ENCODE assay signal across 7 mouse cellular contexts in genomic region chr17:56409759-56410158, GRCm38 (mm10).
DNase-seq lines count a peak whose midpoint lies in the region; ATAC-seq and TF ChIP-seq lines count a peak whose summit lies in the region.

No protein-coding gene starts in this region.

- TF ChIP-seq CTCF in left cerebral cortex, adult 2 months (IDR thresholded peaks at IDR 0.05), result no peak
- TF ChIP-seq CTCF in hindbrain, postnatal 0 days (IDR thresholded peaks at IDR 0.05; ENCODE audit: low read depth), result no peak

- WGBS in forebrain, embryonic 13.5 days, result 35% methylated on average over 8 of the region's 8 CpGs
- 38% methylated on average over 8 of the region's 8 CpGs for WGBS in hindbrain, postnatal 0 days
- 33% methylated on average over 8 of the region's 8 CpGs for WGBS in midbrain, embryonic 16.5 days

- H3K9me3 ChIP-seq in forebrain, embryonic 13.5 days (replicated peaks), result no peaks in the 10 kb centered on the region
- H3K9me3 ChIP-seq in hindbrain, postnatal 0 days (ENCODE audit: low read length), result no peaks in the 10 kb centered on the region
- H3K9me3 ChIP-seq in midbrain, embryonic 16.5 days (replicated peaks; ENCODE audit: control insufficient read depth, low read length, poor library complexity, severe bottlenecking), result no peaks in the 10 kb centered on the region

- peak overlapping the region; percentile 30; the same call in 1 of the 2 replicates for H3K9ac ChIP-seq in forebrain, embryonic 13.5 days
- 0 out of 2 replicates have a peak overlapping the region, but pooled peaks have one; percentile 17 for H3K9ac ChIP-seq in hindbrain, postnatal 0 days (replicated peaks; ENCODE audit: low read length)
- no peak overlapping the region for H3K9ac ChIP-seq in midbrain, embryonic 16.5 days (ENCODE audit: low read depth, low read length)

- H3K4me1 ChIP-seq in forebrain, embryonic 13.5 days, result peaks cover 35% of the 10 kb centered on the region
- H3K4me1 ChIP-seq in hindbrain, postnatal 0 days (ENCODE audit: insufficient read depth, low read length), result peaks cover 7% of the 10 kb centered on the region; the same call in 1 of the 2 replicates
- peaks cover 29% of the 10 kb centered on the region for H3K4me1 ChIP-seq in midbrain, embryonic 16.5 days (ENCODE audit: control insufficient read depth, insufficient read depth, low read length)

- H3K4me3 ChIP-seq in left cerebral cortex, adult 2 months, result no peak overlapping the region
- H3K4me3 ChIP-seq in forebrain, embryonic 13.5 days, result no peak overlapping the region
- H3K4me3 ChIP-seq in hindbrain, postnatal 0 days (ENCODE audit: low read length), result no peak overlapping the region
- H3K4me3 ChIP-seq in midbrain, embryonic 16.5 days (ENCODE audit: low read depth, low read length), result no peak overlapping the region

- DNase-seq in left cerebral cortex, adult 2 months (ENCODE audit: extremely low spot score in 1 of 2, low spot score in 2 of 2), result no peak
- DNase-seq in left cerebral cortex, postnatal 25 days (ENCODE audit: low spot score in 2 of 2), result no peak
- no peak for DNase-seq in hindbrain, postnatal 0 days (ENCODE audit: low spot score)
- DNase-seq in layer of hippocampus, postnatal 10 days (ENCODE audit: low spot score in 2 of 2), result no peak
- no peak for DNase-seq in layer of hippocampus, postnatal 25 days (ENCODE audit: extremely low spot score in 1 of 2, low spot score in 1 of 2)

- ATAC-seq in forebrain, embryonic 13.5 days, result no peak
- ATAC-seq in hindbrain, postnatal 0 days, result peak; percentile 19; the same call in 1 of the 2 replicates
- peak; percentile 11; the same call in 1 of the 2 replicates for ATAC-seq in midbrain, embryonic 16.5 days

- H3K4me2 ChIP-seq in forebrain, embryonic 13.5 days, result no peak overlapping the region
- H3K4me2 ChIP-seq in hindbrain, postnatal 0 days (ENCODE audit: low read depth, low read length), result no peak overlapping the region
- no peak overlapping the region for H3K4me2 ChIP-seq in midbrain, embryonic 16.5 days (ENCODE audit: low read length)

- no peaks in the 10 kb centered on the region for H3K27me3 ChIP-seq in forebrain, embryonic 13.5 days
- no peaks in the 10 kb centered on the region for H3K27me3 ChIP-seq in hindbrain, postnatal 0 days (ENCODE audit: insufficient read depth, low read length)
- no peaks in the 10 kb centered on the region for H3K27me3 ChIP-seq in midbrain, embryonic 16.5 days (ENCODE audit: control insufficient read depth, insufficient read depth, low read depth, low read length)

- H3K36me3 ChIP-seq in forebrain, embryonic 13.5 days (ENCODE audit: poor library complexity, severe bottlenecking), result peaks cover 68% of the 10 kb centered on the region
- peaks cover 45% of the 10 kb centered on the region for H3K36me3 ChIP-seq in hindbrain, postnatal 0 days (ENCODE audit: insufficient read depth, low read length)
- H3K36me3 ChIP-seq in midbrain, embryonic 16.5 days (ENCODE audit: control insufficient read depth, insufficient read depth, low read length), result peaks cover 36% of the 10 kb centered on the region

- intact Hi-C loops in left cerebral cortex, adult 2 months (cut with DNase I), result loop anchor here (5.0 kb wide), 2 partner anchors 52 to 148 kb away; no protein-coding TSS in a partner anchor
- intact Hi-C loops in left cerebral cortex, postnatal 25 days (cut with DNase I), result loop anchor here (5.0 kb wide), 2 partner anchors 52 to 143 kb away; partner anchors contain the start of gene Gm20219

- peak overlapping the region; percentile 2; the same call in 1 of the 2 replicates for H3K27ac ChIP-seq in left cerebral cortex, adult 2 months
- peak overlapping the region; percentile 75 for H3K27ac ChIP-seq in forebrain, embryonic 13.5 days
- H3K27ac ChIP-seq in hindbrain, postnatal 0 days, result peak overlapping the region; percentile 54; the same call in 1 of the 2 replicates
- H3K27ac ChIP-seq in midbrain, embryonic 16.5 days (ENCODE audit: low read length), result peak overlapping the region; percentile 70

Comparison
In these comparisons a context has a peak if more than half of its experiments do, and no peak if none do; other contexts are left out.
1. H3K27ac ChIP-seq: peak in every context shown above with its lines; median percentile 75 in forebrain, embryonic 13.5 days; 70 in midbrain, embryonic 16.5 days; 54 in hindbrain, postnatal 0 days; 2 in left cerebral cortex, adult 2 months.